Mouse (Mus musculus): ENCODE results near the gene Gpr137. TPM values are rescaled to one million over a fixed set of nuclear protein-coding genes. Genes with fewer than 3 reads are reported as not detected.
A peak's percentile ranks its signal among the peaks of the same experiment; 100 is the strongest.

Gpr137 gene
- total RNA-seq, 2 experiments from 2014 or later, result 4.2 to 5.8 TPM

DNA sequence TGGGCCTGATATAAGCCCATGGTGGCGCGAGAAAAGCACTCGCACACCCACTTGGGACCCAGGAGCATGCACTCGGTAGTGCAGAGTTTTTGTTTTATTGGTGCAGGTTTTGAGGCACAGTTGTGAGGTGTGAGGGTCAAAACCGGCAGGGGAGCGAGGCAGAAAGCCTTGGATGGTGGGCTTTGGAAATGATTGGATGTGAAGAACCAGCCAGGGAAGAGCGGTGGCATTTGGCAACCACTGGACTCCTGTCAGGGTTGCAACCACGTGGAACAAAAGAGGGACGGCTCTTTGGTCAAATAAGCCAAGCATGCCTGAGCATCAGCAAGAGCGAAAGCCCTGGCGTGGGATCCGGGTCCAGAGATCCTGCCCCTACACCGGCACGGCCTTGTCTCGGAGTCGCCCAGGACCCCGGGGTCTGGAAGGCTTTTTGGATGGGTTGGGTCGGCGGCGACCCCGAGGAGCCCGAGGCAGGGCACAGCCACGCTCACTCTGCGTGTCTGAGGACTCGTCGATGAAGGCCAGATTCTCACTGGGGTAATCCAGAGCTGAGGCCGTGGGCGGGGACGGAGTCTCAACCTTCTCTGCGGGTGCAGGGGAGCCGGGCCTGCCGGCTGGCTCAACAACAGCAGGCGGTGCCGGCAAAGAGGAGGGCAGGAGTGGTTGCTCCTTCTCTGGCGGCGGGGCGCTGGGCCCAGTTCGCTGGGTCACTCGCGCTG, 16.5 kb downstream of the Gpr137 start:
- no peak for ATAC-seq (replicated peaks; ENCODE audit: low FRiP score, poor library complexity, severe bottlenecking)

GRCm38 (mm10) chr19:6925307-6925573, 17.0 kb downstream of the Gpr137 start, which contains the start of gene Catsperz:
Catsperz (minus strand) TSS chr19:6925380.
- ATAC-seq (replicated peaks; ENCODE audit: low FRiP score, poor library complexity, severe bottlenecking), result no peak

DNA sequence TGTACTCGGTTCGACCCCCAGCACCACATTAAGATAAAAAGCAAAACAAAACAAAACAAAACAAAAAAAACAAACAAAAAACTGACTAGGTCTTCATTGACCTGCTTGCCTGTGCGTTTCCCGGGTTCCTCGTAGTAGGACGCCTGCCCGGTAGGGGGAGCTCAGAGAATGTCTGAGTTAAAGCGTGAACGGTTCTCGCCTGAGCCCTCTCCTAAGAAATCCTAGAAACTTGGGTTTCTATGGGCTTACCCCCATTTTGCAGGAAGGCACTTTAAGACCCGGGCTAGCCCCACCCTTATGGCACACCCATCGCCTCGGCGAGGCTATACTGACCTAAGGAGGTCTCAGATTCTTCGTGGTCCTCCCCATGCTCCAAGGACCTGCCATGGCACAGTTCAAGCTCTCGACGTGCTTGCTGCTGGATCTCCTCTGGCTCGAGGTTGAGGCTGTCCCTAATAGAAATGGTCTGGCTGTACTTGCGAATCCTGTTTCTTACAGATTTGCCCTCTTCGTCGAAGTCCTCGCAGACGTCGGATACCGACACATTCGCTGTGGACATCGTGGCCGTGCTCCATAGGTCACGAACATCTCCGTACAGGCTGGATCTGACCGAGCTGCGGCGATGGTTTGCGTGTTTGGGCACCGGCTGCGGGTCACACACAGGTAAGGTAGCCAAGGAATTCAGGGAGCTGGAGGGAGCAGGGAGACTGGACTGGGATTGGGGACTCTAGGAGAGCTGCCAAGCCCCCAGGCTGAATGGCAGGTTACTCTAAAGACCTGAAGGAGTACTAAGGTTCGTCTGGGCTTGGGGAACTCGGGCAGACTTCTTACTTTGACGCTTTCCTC, 17.6 kb downstream of the Gpr137 start:
- ATAC-seq (replicated peaks; ENCODE audit: low FRiP score, poor library complexity, severe bottlenecking), result no peak

GRCm38 (mm10) chr19:6922901-6923735, 19.2 kb downstream of the Gpr137 start:
- ATAC-seq (replicated peaks; ENCODE audit: low FRiP score, poor library complexity, severe bottlenecking), result no peak

DNA sequence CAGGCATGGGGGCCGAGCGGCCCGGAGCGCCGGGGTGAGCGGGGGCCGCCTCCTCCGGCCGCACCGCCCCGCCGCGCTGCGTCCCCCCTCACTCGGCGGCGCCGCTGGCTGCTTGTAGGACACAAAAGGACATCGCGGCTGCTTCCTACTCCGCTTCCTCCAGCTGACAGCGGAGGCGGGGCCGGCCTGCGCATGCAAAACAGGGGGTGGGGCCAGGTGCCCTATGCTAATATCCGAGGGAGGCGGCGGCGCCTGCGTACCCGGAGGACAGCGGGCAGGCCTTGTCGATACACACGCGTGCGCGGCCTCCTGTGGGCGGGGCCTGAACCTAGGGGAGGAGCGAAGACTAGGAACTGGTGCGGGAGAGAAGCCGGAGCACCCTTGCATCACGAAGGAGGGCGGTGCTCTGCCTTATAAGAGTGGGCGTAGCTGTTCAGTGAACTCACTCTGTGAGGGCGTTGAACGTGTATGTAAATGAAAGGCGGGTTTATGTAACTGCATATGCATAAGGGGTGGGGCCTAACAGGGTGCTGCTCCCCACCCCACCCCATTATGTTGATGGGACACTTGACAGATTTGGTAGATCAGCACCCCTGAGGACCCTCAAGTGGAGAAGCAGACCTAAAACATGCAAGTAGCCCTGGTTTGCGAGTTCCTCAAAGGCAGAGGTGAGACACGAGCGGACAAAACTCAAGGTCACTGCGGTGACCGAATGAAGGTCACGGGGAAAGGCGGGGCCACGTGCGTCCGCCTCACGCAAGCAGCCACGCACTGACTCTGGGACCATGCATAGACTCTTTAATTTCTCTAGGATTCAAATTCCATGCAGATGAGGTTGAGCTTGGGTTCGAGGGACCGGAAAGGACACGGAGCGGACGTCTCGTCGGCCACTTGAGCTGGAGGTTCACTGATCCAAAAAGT, 20.4 kb downstream of the Gpr137 start, which contains the start of gene Esrra:
Gene Esrra (minus strand): TSS at position 167 of the 921 bp plus-strand sequence.
- ATAC-seq (replicated peaks; ENCODE audit: low FRiP score, poor library complexity, severe bottlenecking), result peak; percentile 93

DNA sequence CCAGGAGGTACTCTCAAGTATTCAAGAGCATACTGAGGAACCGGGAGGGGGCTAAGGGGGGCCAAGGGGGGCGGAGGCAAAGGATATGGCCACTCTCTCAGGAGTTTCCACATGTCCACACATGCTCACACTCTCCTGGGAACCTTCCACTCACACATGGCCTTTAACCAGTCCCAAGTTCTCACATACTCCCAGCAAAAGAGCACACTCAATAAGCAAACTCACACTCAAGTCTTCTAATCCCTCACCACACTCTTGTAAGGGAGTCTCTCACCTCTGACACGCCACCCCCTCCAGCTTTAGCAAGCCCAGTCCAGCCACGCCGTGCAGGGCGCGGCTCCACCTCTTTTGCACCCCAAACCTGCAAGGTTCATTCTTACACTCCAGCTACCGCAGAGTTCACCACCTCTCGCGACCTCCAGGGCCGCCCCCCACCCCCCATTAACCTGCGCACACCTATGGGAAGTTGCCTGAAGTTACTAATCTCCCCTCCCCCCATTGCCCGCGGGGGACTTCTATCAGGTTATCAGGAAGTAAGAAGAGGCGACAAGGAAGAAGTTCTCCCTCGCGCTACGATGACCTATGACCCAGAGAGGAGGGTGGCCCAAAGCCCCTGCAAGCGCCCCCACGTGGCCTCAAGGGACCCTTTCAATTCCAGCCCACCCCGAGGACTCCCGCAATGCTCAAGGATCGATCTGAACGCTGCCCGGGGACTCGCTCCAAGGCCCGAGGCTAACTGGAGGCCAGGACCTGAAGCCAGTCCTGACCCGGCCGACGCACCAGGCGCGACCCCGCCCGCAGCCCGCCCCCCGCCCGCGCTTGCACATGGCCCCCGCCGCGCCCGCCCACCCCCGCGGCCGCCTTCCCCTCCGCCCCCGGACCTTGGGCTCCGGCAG, 21.3 kb downstream of the Gpr137 start:
- no peak for ATAC-seq (replicated peaks; ENCODE audit: low FRiP score, poor library complexity, severe bottlenecking)

DNA sequence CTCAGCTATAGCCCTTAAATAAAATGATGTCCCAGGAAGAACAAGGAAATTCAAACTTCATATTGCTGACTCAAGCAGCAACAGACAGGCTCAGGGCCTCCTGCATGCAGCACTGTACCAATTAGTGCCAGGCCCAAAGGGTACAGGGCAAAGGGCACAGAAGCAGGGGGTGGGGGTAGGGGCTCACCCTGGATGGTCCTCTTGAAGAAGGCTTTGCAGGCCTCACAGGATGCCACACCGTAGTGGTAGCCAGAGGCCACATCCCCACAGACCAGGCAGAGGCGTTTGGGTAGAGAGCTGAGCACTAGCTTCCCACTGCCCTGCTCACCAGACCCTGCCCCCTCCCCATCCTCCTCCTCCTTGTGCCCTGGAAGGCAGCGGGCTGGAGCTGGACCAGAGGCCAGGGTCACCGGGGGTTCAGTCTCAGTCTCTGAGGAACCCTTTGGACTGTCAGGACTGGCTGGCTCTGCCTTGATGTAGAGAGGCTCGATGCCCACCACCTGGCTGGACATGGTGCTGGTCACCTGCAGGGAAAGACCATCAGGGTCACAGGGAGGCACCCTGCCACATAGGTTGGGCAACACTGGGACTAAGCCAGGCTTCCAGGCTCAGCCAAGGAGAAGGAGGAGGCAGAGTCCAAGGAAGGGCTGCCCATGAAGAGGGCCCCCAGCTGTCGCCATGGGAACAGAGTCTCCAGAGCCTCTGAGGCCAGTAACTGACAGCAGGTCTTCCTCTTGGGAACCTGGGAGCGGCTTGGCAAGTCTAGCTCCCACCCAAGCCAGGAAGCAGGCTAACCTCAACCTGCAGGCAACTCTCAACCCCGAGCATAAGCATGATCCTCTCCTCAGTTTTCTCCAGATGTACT, 22.2 kb downstream of the Gpr137 start:
- no peak for ATAC-seq (replicated peaks; ENCODE audit: low FRiP score, poor library complexity, severe bottlenecking)

DNA sequence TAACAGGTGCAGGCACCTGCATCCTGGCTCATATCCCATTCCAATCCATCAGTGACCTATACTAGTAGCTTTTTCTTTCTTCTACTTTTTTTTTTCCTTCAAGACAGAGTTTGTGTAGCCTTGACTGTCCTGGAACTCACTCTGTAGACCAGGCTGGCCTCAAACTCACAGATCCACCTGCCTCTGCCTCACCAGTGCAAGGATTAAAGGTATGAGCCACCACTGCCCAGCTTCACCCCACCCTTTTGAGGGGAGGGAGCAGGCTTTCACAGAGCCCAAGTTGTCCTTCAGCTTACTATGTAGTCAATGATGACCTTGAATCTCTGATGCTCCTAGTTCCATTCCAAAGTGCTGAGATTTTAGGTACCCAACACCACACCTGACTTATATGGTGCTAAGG, 22.8 kb downstream of the Gpr137 start:
- no peak for ATAC-seq (replicated peaks; ENCODE audit: low FRiP score, poor library complexity, severe bottlenecking)

DNA sequence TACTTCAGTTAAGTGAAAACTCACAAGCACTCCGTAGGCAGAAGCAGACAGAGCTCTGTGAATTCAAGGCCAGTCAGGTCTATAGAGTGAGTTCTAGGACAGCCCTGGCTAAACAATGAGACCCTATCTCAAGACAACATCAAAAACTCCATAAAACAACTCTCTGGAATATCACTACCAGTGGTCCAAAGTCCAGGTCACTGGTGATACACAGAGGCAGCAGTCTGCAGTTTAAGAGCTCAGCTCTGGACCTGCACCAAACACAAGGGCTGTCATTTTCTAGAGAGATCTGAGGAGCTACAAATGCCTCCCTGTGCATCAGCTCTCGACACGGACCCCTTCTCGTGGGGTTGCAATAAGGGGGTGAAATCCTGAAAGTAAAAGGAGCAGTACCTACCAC, 24.0 kb downstream of the Gpr137 start:
- no peak for ATAC-seq (replicated peaks; ENCODE audit: low FRiP score, poor library complexity, severe bottlenecking)

- no peak for ATAC-seq (replicated peaks; ENCODE audit: low FRiP score, poor library complexity, severe bottlenecking)
These were observed 25.8 kb downstream of the Gpr137 start for GRCm38 (mm10) chr19:6916496-6916895.

GRCm38 (mm10) chr19:6915276-6915675, 27.0 kb downstream of the Gpr137 start:
- ATAC-seq (replicated peaks; ENCODE audit: low FRiP score, poor library complexity, severe bottlenecking), result no peak

DNA sequence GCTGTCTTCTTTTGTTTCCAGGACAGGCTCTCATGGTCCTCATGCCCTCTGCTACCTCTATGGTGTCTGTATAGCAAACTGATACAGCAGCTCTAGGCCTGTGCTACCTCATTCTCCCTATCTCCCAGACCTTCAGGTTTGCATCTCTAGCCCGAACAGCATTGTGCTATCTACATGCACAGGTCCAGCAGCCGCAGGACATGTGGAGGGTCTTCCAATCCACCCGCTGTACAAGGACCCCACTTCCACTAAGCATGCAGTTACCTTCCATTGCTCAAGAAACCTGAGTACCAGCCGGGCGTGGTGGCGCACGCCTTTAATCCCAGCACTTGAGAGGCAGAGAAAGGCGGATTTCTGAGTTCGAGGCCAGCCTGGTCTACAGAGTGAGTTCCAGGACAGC, 27.7 kb downstream of the Gpr137 start:
- no peak for ATAC-seq (replicated peaks; ENCODE audit: low FRiP score, poor library complexity, severe bottlenecking)

- ATAC-seq (replicated peaks; ENCODE audit: low FRiP score, poor library complexity, severe bottlenecking), result no peak
These were observed 28.3 kb downstream of the Gpr137 start for GRCm38 (mm10) chr19:6913991-6914390.

DNA sequence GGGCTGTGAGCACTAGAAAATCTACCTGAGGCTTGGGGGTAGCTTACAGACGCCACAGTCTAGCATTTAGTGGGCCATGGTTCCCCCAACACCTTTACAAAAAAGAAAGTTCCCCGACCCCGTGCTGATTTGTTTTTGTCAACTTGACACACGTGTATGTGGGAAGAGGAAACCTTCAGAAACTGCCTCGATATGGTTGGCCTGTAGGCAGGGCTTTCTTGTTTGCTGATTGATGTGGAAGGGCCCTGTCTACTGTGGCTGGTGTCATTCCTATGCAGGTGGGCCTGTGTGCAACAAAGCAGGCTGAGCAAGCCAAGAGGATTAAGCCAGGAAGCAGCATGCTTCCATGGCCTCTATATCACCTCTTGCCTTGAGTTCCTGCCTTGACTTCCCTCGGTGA, 29.2 kb downstream of the Gpr137 start:
- ATAC-seq (replicated peaks; ENCODE audit: low FRiP score, poor library complexity, severe bottlenecking), result no peak

DNA sequence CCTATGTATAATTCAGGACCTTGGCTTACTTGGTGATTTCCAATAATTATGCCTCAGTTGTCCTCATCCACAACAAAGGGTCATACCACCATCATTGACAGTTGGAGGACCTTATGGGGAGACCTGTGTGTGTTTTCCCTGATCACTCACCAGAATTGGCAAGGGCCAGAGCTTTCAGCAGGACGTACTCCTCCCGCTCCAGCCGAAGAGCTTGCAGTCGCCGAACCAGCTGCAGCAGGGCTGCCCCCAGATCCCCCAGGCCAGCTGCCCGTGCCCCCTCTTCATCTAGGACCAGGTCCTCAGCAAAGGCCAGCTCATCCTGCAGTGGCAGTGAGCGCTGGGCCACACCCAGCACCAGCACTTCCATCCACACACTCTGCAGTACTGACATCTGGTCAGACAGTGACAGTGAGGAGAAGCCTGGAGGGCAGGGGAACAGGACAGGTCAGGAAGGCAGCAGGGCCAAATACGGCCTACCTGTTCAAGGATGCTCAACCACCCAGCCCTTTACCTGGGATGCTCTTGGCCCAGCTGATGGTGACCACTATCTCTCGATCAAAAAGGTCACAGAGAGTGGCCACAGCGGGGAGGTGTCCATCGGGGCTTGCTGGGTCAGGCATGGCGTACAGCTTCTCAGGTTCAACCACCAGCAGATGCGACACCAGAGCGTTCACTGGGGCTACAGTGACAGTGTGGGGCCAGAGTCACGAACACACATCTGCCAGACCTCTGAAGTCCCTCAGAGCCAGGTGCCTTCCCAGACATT, 29.9 kb downstream of the Gpr137 start:
- ATAC-seq (replicated peaks; ENCODE audit: low FRiP score, poor library complexity, severe bottlenecking), result no peak

DNA sequence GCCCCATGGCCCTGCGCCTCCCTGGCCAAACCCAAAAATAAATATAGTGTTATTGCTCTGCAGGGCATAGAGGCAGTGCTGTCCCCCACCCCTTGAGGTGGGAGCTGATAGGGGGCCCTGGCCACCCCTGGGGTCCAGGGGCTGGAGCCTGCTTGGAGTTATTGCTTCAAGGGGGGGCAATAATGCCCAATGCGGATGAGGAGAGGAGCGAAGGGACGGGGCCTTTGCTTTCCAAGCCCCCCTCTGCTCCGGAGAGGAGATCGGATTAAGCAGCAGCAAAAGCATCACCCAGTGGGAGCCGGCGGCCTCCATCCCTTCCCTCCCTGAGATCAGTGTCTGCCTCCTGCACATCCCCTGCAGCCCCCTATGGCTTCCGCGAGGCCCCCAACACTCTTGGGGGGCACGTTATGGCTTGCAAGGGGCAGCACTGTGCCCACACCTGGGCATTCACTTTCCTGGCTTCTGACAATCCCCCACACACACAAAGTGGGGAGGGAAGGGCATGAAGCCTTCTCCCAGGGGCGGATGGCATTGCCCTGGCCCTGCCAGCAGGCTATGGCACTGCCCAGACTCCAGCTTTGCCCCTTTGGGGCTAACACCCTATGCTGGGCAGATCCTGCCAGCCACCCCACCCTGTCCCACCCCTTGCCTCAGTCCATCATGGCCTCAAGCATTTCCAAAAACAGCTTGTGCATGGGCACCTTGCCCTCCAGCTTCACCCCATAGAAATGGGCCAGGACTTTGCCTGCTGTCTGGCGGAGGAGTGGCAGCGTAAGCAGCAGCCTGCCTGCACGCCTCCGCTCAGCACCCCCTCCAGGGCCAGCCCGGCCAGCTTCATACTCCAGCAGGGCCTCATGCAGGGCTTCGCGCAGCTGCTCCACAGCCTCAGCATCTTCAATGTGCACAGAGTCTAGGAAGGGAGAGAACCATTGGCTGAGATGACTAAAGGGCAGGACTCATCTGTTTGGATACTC, 30.9 kb downstream of the Gpr137 start:
- no peak for ATAC-seq (replicated peaks; ENCODE audit: low FRiP score, poor library complexity, severe bottlenecking)
